Mouse (Mus musculus): ENCODE results near the gene Iah1. TPM values are rescaled to one million over a fixed set of nuclear protein-coding genes. Genes with fewer than 3 reads are reported as not detected.

Gene Iah1
- polyA plus RNA-seq, 1 experiment from 2014 or later = 82.5 TPM

GRCm38 (mm10) chr12:21373100-21373819 is 57.1 kb downstream of the Iah1 start, which contains the start of gene Adam17:
Adam17 (minus strand) TSS chr12:21373632.
- Histone ChIP-seq H3K9me3 (ENCODE audit: control insufficient read depth, low read length) (no peaks in the 10 kb centered on the region), H3K4me1 (ENCODE audit: control insufficient read depth, insufficient read depth, low read length) (0 out of 2 replicates have a peak, but pooled peaks cover 3% of the 10 kb centered on the region), H3K27me3 (replicated peaks; ENCODE audit: control insufficient read depth, insufficient read depth, low read length) (no peaks in the 10 kb centered on the region), H3K27ac (ENCODE audit: low read length) (peak within 1 kb of the TSS; percentile 95), H3K4me2 (ENCODE audit: low read depth, low read length) (peak within 1 kb of the TSS; percentile 69), H3K36me3 (ENCODE audit: control insufficient read depth, insufficient read depth, low read length) (no peaks in the 10 kb centered on the region), H3K4me3 (ENCODE audit: low read length) (peak within 1 kb of the TSS; percentile 82), H3K9ac (ENCODE audit: low read depth, low read length) (peak within 1 kb of the TSS; percentile 90)
- under 1% methylated on average over 55 of the region's 55 CpGs for WGBS
- peak; percentile 99 for ATAC-seq

Other genes with a start within 250 kb of the Iah1 start
- 94.2 and 105 TPM in 2 replicates for gene Cpsf3, start 31.0 kb upstream of the Iah1 start, polyA plus RNA-seq (2015; fragmentation: Nextera tagmentation; extraction: Ambion mirVana)
- 40.1 and 42.5 TPM in 2 replicates for gene Itgb1bp1, start 30.1 kb upstream of the Iah1 start, polyA plus RNA-seq (2015; fragmentation: Nextera tagmentation; extraction: Ambion mirVana)
- gene Adam17, start 57.2 kb downstream of the Iah1 start, polyA plus RNA-seq (2015; fragmentation: Nextera tagmentation; extraction: Ambion mirVana) = 27.6 and 28.4 TPM in 2 replicates
- 497 and 562 TPM in 2 replicates for gene Ywhaq, start 101.2 kb downstream of the Iah1 start, polyA plus RNA-seq (2015; fragmentation: Nextera tagmentation; extraction: Ambion mirVana)